Comparison of ENCODE assay signal across 14 mouse cellular contexts in genomic region chr6:114817948-114818347, GRCm38 (mm10).
DNase-seq lines count a peak whose midpoint lies in the region; ATAC-seq lines count a peak whose summit lies in the region.
"Had no signal": no experiment of that assay in that cellular context is flagged by ENCODE, and none has a peak within 500 bp of the region (broad histone marks: within the 10 kb centered on the region; RNA-seq: fewer than 3 reads in every experiment).

No protein-coding gene starts in this region.

- peaks cover 5% of the 10 kb centered on the region; the same call in 1 of the 2 replicates for H3K9me3 ChIP-seq in kidney, embryonic 16.5 days (ENCODE audit: low read length)
- H3K9me3 ChIP-seq in heart, embryonic 11.5 days (replicated peaks; ENCODE audit: control insufficient read depth, low read length) = peaks cover 3% of the 10 kb centered on the region; the same call in 1 of the 2 replicates
- H3K9me3 ChIP-seq in liver, embryonic 12.5 days (replicated peaks) = no peaks in the 10 kb centered on the region
- no peaks in the 10 kb centered on the region for H3K9me3 ChIP-seq in midbrain, embryonic 16.5 days (replicated peaks; ENCODE audit: control insufficient read depth, low read length, poor library complexity, severe bottlenecking)

- H3K4me2 ChIP-seq in kidney, embryonic 16.5 days (replicated peaks; ENCODE audit: low read depth, low read length) = no peak overlapping the region
- H3K4me2 ChIP-seq in heart, embryonic 11.5 days = no peak overlapping the region
- peak overlapping the region; percentile 34 for H3K4me2 ChIP-seq in liver, embryonic 12.5 days
- H3K4me2 ChIP-seq in midbrain, embryonic 16.5 days (ENCODE audit: low read length) = no peak overlapping the region
- H3K4me2 ChIP-seq: limb, embryonic 12.5 days had no signal

- H3K27me3 ChIP-seq in kidney, embryonic 16.5 days (ENCODE audit: insufficient read depth, low read length) = no peaks in the 10 kb centered on the region
- no peaks in the 10 kb centered on the region for H3K27me3 ChIP-seq in heart, embryonic 11.5 days (ENCODE audit: control insufficient read depth, insufficient read depth, low read length)
- no peaks in the 10 kb centered on the region; the same call in 1 of the 2 replicates for H3K27me3 ChIP-seq in liver, embryonic 12.5 days (replicated peaks)
- H3K27me3 ChIP-seq in midbrain, embryonic 16.5 days (ENCODE audit: control insufficient read depth, insufficient read depth, low read depth, low read length) = no peaks in the 10 kb centered on the region
- H3K27me3 ChIP-seq: limb, embryonic 12.5 days had no signal

- DNase-seq in kidney, postnatal 14 days = no peak
- peak; percentile 49 for DNase-seq in c-Kit-positive CD71-negative TER-119-negative erythroid progenitor cells, embryonic 14.5 days (ENCODE audit: low read depth)
- DNase-seq in frontal cortex, adult 2 months (ENCODE audit: extremely low spot score in 1 of 2, low spot score in 1 of 2) = no peak
- DNase-seq in ovary, adult 18-20 months (ENCODE audit: low spot score) = no peak
- DNase-seq: adrenal gland, adult 8-10 months; embryo, embryonic 11 days; right cerebral cortex, postnatal 14 days; thymus, postnatal 36 days had no signal

- WGBS in kidney, embryonic 16.5 days = 35% methylated on average over 10 of the region's 11 CpGs
- WGBS in heart, embryonic 11.5 days (ENCODE audit: insufficient replicate concordance) = 20% methylated on average over 11 of the region's 11 CpGs
- WGBS in liver, embryonic 12.5 days (ENCODE audit: insufficient replicate concordance) = 9% methylated on average over 11 of the region's 11 CpGs
- WGBS in midbrain, embryonic 16.5 days = 50% methylated on average over 10 of the region's 11 CpGs

- peak overlapping the region; percentile 75 for H3K27ac ChIP-seq in kidney, embryonic 16.5 days (ENCODE audit: low read length)
- H3K27ac ChIP-seq in heart, embryonic 11.5 days (ENCODE audit: low read depth, low read length) = peak overlapping the region; percentile 47
- H3K27ac ChIP-seq in liver, embryonic 12.5 days = no peak overlapping the region
- H3K27ac ChIP-seq in midbrain, embryonic 16.5 days (ENCODE audit: low read length) = no peak overlapping the region
- H3K27ac ChIP-seq: limb, embryonic 12.5 days had no signal

- H3K4me3 ChIP-seq in kidney, embryonic 16.5 days (ENCODE audit: low read length) = no peak overlapping the region
- H3K4me3 ChIP-seq in heart, embryonic 11.5 days (ENCODE audit: low read depth, low read length) = no peak overlapping the region
- no peak overlapping the region for H3K4me3 ChIP-seq in liver, embryonic 12.5 days
- no peak overlapping the region for H3K4me3 ChIP-seq in midbrain, embryonic 16.5 days (ENCODE audit: low read depth, low read length)
- H3K4me3 ChIP-seq: limb, embryonic 12.5 days; myocyte had no signal

- no peaks in the 10 kb centered on the region for H3K36me3 ChIP-seq in kidney, embryonic 16.5 days (ENCODE audit: insufficient read depth, low read length)
- H3K36me3 ChIP-seq in heart, embryonic 11.5 days (ENCODE audit: control insufficient read depth, insufficient read depth, low read length) = no peaks in the 10 kb centered on the region
- no peaks in the 10 kb centered on the region for H3K36me3 ChIP-seq in liver, embryonic 12.5 days
- no peaks in the 10 kb centered on the region for H3K36me3 ChIP-seq in midbrain, embryonic 16.5 days (ENCODE audit: control insufficient read depth, insufficient read depth, low read length)
- H3K36me3 ChIP-seq: limb, embryonic 12.5 days had no signal

- peaks cover 23% of the 10 kb centered on the region for H3K4me1 ChIP-seq in kidney, embryonic 16.5 days (ENCODE audit: insufficient read depth, low read length)
- H3K4me1 ChIP-seq in heart, embryonic 11.5 days (ENCODE audit: control insufficient read depth, insufficient read depth, low read length) = peaks cover 46% of the 10 kb centered on the region
- peaks cover 45% of the 10 kb centered on the region for H3K4me1 ChIP-seq in liver, embryonic 12.5 days
- H3K4me1 ChIP-seq in midbrain, embryonic 16.5 days (ENCODE audit: control insufficient read depth, insufficient read depth, low read length) = no peaks in the 10 kb centered on the region

- peak; percentile 21; the same call in 1 of the 2 replicates for ATAC-seq in kidney, embryonic 16.5 days (ENCODE audit: low FRiP score, low TSS enrichment)
- no peak for ATAC-seq in heart, embryonic 11.5 days (replicated peaks; ENCODE audit: insufficient number of reproducible peaks, low FRiP score, low TSS enrichment)
- ATAC-seq in liver, embryonic 12.5 days = peak; percentile 41; the same call in 1 of the 2 replicates
- no peak for ATAC-seq in midbrain, embryonic 16.5 days

- H3K9ac ChIP-seq in kidney, embryonic 16.5 days (replicated peaks; ENCODE audit: low read length) = no peak overlapping the region
- H3K9ac ChIP-seq in heart, embryonic 11.5 days (ENCODE audit: low read depth, low read length) = 0 out of 2 replicates have a peak overlapping the region, but pooled peaks have one; percentile 16
- no peak overlapping the region for H3K9ac ChIP-seq in liver, embryonic 12.5 days
- no peak overlapping the region for H3K9ac ChIP-seq in midbrain, embryonic 16.5 days (ENCODE audit: low read depth, low read length)
- H3K9ac ChIP-seq: limb, embryonic 12.5 days had no signal

Comparison
In these comparisons a context has a peak if more than half of its experiments do, and no peak if none do; other contexts are left out.
1. ATAC-seq: peak in kidney, embryonic 16.5 days (single experiment) and liver, embryonic 12.5 days (single experiment); none in heart, embryonic 11.5 days (single experiment) and midbrain, embryonic 16.5 days (single experiment).
2. H3K27ac ChIP-seq: peak in kidney, embryonic 16.5 days (single experiment) and heart, embryonic 11.5 days (single experiment); none in liver, embryonic 12.5 days (single experiment) and midbrain, embryonic 16.5 days (single experiment).